Mouse (Mus musculus) CH12.LX (cell line): ENCODE data around the gene 9930022D16Rik.

Experiments used
- CHD1 ChIP-seq: IDR thresholded peaks from 2 replicates; pipeline ENCODE4 v1.6.1; 2012; ENCODE audit warnings: low read depth, low read length, improper control_type of control experiment, inconsistent platforms
- CTCF ChIP-seq, 2 experiments: IDR thresholded peaks in 1 of 2; conservative IDR thresholded peaks in 1 of 2; 2 replicates each; pipeline ENCODE4 v1.5.1; 2011 to 2012; ENCODE audit warnings: low read depth in 2 of 2, low read length in 2 of 2, improper control_type of control experiment in 1 of 2, inconsistent platforms in 1 of 2, mild to moderate bottlenecking in 1 of 2, moderate library complexity in 1 of 2
- EP300 ChIP-seq: IDR thresholded peaks from 2 replicates; pipeline ENCODE4 v1.6.1; 2011; ENCODE audit warnings: low read length, improper control_type of control experiment
- MAFK ChIP-seq: IDR thresholded peaks from 2 replicates; pipeline ENCODE4 v1.6.1; 2011; ENCODE audit warnings: low read length, improper control_type of control experiment; ENCODE audit not compliant: insufficient replicate concordance
- MXI1 ChIP-seq: IDR thresholded peaks from 2 replicates; pipeline ENCODE4 v1.6.1; 2011; ENCODE audit warnings: mild to moderate bottlenecking, low read depth, low read length, improper control_type of control experiment
- POLR2A ChIP-seq: IDR thresholded peaks from 2 replicates; pipeline ENCODE4 v1.6.1; 2011; ENCODE audit warnings: low read depth, mild to moderate bottlenecking, improper control_type of control experiment, low read length
- POLR2AphosphoS2 ChIP-seq: IDR thresholded peaks from 2 replicates; pipeline ENCODE4 v1.6.1; 2011; ENCODE audit warnings: low read depth, low read length, improper control_type of control experiment
- SIN3A ChIP-seq: IDR thresholded peaks from 2 replicates; pipeline ENCODE4 v1.6.1; 2012; ENCODE audit warnings: low read length, improper control_type of control experiment, inconsistent platforms
- SMC3 ChIP-seq: IDR thresholded peaks from 2 replicates; pipeline ENCODE4 v1.6.1; 2011; ENCODE audit warnings: low read depth, low read length, improper control_type of control experiment
- USF2 ChIP-seq: conservative IDR thresholded peaks from 2 replicates; pipeline ENCODE4 v1.6.1; 2011; ENCODE audit warnings: low read depth, low read length, improper control_type of control experiment
- ZNF384 ChIP-seq: IDR thresholded peaks from 2 replicates; pipeline ENCODE4 v1.6.1; 2012; ENCODE audit warnings: low read depth, low read length, improper control_type of control experiment, inconsistent platforms

GRCm38 (mm10) chr11:109425392-109426271, 11.9 kb downstream of the 9930022D16Rik start, which contains the start of gene Amz2:
- TF ChIP-seq POLR2A = peak; percentile 56; the same call in 1 of the 2 replicates
- TF ChIP-seq MAFK = peak; percentile 95
- TF ChIP-seq ZNF384 = peak; percentile 70; the same call in 1 of the 2 replicates
- no peak for TF ChIP-seq POLR2AphosphoS2
- peak; percentile 95 for TF ChIP-seq EP300
- TF ChIP-seq CTCF (conservative IDR thresholded peaks at IDR 0.05 in 1 of 2, IDR thresholded peaks at IDR 0.05 in 1 of 2; ENCODE audit: low read depth in 2 of 2, low read length in 2 of 2) = peak; percentile 29 to 100; a peak in 3 of 4 replicates
- TF ChIP-seq SMC3 = peak; percentile 98
- TF ChIP-seq CHD1 = no peak
- peak; percentile 77 for TF ChIP-seq MXI1
- TF ChIP-seq SIN3A = peak; percentile 80
- TF ChIP-seq USF2 = no peak
